Mouse (Mus musculus): Measurements from ENCODE around the gene Stap1.

The Stap1 gene

GRCm38 (mm10) chr5:86071538-86071937, at the start of gene Stap1:
Gene Stap1 (plus strand): TSS chr5:86071746.
- no peak for DNase-seq (ENCODE audit: low spot score)

GRCm38 (mm10) chr5:86029820-86030219, 41.7 kb upstream of the Stap1 start:
- no peak for DNase-seq (ENCODE audit: low spot score)

DNA sequence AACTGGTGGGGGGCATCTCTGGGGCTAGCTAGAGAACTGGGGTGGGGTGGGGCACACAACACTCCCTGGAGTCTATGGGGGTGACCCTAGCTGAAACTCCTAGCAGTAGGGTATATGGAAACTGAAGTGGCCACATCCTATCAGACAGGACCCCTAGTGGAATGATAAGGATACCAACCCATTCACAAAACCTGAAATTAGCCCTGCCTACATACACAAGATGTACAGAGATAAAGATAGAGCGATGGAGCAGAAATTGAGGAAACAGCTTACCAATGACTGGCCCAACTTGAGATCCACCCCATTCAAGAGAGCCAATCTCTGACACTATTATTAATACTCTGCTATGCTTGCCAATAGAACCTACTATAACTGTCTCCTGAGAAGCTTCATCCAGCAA, 8.0 kb upstream of the Stap1 start:
- no peak for DNase-seq (ENCODE audit: low spot score)

DNA sequence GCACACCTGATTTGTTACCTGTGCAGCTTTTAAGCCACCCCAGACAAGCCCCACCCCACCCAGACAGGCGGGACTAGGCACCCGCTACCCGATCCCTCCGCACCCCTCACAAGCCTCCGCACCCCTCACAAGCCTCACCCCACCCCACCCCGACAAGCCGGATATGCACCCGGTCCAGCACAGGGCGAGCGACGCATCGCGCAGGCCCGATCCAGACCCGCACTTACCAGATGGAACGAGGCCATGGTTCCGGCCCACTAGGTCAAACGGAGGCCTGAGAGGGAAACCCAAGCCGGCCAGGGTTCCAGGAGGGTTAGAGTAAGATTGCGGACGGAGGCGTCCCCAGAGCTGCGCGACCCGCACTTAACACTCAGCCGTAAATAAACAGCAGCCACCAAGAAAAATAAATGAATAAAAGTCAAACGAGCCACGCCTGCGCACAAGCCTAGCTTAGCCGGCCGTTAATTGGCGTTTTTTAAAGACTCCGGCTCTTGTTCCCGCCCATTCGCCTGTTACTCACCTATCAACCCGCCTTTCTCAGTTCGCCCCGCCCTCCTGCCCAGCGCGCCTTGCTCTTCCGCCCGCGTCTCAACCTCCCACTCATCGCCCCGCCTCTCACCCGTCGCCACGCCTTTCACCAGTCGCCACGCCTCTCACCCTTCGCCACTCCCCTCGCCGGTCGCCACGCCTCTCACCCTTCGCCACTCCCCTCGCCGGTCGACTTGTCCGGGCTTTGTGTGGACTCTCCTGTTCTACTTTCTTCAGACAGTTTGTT, 6.3 kb upstream of the Stap1 start, which contains the start of gene Cenpc1:
Cenpc1 (minus strand) TSS at position 483 of the 775 bp plus-strand sequence.
- peak; percentile 67 for DNase-seq (ENCODE audit: low spot score)

GRCm38 (mm10) chr5:86065876-86066550, 5.5 kb upstream of the Stap1 start:
- DNase-seq (ENCODE audit: low spot score) = no peak

DNA sequence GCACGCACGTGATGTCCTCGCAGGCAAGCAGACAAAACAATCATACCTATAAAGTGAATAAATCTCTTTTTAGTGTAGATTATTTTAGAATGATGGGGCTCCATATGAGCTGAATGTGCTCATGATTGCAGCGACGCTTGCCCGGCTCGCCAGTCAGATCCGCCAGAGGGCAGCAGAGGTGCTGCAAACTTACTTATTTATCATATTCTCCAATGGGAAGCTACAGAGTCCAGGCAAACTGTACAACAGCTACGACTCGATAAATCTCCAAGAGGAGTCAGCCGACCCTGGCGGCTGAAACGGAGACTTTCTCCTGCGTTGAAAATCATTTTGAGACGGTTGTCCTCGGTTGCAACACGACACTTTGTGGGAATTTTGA, 5.0 kb upstream of the Stap1 start:
- DNase-seq (ENCODE audit: low spot score) = peak; percentile 66

DNA sequence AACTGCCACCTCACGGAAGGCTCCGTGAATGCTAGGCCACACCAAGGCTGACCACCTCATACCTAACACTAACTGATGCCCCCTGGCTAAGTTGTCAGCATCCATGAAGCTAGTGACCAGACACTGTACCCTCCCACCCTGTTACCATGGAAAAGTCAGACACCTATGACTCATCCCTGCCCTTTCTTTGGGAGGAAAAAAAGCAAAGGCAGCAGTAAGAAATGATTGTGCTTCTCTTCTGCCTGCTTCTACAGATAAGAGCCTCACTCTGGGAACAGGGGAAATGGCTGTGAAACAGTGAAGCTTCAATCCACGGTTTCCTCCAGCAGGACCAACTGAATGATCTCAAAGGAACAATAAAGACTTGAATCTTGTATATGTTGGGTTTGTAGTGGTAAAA, 3.1 kb upstream of the Stap1 start:
- no peak for DNase-seq (ENCODE audit: low spot score)

DNA sequence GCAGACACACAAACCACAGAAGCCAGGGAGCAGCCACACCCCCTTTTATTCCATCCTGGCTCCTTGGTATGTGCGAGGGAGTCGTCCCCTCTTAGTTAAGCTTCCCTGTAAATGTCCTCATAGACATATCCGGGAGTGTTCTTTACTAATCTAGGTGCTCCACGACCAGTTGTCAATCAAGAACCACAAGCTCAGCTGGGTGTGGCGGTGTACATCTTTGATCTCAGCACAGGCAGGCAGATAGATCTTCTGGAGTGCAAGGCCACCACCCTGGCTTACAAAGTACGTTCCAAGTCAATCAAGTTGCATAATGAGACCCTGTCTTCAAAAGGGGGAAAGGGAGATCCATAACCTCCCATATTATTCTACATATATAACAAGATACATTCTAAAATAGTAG, 2.4 kb upstream of the Stap1 start:
- DNase-seq (ENCODE audit: low spot score) = no peak

DNA sequence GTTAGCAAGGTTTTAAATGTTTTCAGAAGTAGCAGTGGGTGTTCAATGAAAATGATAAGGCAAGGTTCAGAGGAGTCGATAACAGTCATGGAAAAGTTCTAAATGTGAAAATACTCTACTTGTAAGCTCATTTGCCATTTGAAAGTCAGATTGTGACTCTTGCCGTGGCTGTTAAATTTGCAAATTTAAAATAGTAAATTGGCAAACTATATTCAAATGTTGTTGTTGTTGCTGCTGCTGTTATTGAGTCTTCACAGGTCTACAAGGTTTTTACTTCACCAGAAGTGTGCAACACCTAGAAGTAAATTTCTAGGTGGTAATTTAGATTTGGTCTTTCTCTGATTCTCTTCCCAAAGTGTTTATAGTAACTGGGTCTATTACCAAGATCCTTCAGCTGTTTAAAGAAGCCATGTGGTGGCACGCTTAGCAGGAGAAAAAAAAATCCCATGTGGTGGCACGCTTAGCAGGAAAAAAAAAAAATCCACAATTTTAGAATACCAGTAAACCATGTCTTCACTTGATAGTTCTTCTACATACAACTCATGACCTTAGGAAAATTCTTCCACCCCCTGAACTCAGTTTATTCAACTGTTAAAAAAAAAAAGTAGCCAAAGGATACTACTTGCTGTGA, 1.3 kb downstream of the Stap1 start:
- no peak for DNase-seq (ENCODE audit: low spot score)

- no peak for DNase-seq (ENCODE audit: low spot score)
Observed at GRCm38 (mm10) chr5:86078720-86079334, 7.3 kb downstream of the Stap1 start.

GRCm38 (mm10) chr5:86083987-86084386, 12.4 kb downstream of the Stap1 start:
- no peak for DNase-seq (ENCODE audit: low spot score)

DNA sequence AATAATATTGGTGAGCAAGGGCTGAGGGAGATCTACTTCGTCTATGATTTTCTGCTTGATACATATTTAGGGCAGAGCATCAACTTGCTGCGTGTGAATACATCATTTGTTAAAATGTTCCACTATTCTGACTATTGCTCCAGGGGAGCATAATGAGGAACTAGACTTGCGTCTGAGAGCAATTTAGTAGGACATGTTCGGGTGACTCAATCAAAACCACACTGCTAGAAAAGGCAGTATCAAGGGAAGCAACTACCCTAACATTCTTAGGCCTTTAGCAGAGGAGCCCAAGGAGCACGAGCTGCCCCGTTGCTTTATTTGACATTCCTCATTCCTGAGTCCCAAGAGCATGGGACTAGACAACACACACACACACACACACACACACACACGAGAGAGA, 13.4 kb downstream of the Stap1 start:
- no peak for DNase-seq (ENCODE audit: low spot score)

- no peak for DNase-seq (ENCODE audit: low spot score)
Observed at GRCm38 (mm10) chr5:86086751-86087150, 15.2 kb downstream of the Stap1 start.

- DNase-seq (ENCODE audit: low spot score) = no peak
Observed at GRCm38 (mm10) chr5:86094754-86095153, 23.2 kb downstream of the Stap1 start.

DNA sequence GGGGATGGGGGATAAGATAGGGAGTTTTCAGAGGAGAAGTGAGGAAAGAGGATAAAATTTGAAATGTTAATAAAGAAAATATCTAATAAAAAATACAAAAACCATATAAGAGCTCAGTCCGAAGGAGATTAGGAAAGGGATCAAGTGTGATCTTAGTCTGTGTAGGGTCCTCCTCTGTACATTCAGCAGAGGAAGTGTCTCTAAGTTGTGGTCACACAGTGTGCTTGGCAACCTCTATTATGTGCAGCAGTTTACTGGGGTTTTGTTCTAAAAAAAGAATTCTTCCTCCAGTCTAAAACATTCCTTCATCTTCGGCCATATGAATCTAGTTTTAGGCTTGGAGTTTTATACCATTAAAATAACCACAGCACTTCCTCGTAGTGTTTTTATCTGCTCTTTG, 27.4 kb downstream of the Stap1 start:
- no peak for DNase-seq (ENCODE audit: low spot score)

DNA sequence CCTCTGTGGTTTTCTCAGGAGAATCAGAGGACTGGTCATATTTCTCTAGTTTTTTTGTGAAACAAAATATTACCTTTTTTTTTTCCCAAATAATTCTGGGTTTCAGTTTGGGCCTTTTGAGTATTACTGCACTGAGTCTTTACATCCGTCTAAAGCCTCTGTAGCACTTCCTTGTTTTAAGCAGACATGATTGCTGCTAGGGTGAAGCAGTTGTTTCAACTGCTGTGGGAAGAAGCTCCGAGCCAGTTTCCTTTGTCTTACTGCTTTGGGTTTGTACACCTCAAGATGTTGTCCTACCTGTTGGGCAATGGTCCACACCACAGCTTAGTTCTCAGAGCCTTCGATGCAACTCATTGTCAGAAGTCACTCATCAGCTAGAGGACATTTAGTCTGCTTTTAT, 29.1 kb downstream of the Stap1 start:
- no peak for DNase-seq (ENCODE audit: low spot score)

DNA sequence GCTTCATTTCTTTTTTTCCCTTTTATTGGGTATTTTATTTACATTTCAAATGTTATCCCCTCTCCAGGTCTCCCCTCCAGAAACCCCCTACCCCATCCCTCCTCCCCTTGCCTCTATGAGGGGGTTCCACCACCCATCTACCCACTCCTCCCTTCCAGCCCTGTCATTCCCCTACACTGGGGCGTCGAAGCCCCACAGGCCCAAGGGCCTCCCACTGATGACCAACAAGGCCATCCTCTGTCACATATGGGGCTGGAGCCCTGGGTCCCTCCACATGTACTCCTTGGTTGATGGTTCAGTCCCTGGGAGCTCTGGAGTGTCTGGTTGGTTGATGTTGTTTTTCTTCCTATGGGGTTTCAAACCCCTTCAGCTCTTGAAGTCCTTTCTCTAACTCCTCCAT, 30.6 kb downstream of the Stap1 start:
- no peak for DNase-seq (ENCODE audit: low spot score)

DNA sequence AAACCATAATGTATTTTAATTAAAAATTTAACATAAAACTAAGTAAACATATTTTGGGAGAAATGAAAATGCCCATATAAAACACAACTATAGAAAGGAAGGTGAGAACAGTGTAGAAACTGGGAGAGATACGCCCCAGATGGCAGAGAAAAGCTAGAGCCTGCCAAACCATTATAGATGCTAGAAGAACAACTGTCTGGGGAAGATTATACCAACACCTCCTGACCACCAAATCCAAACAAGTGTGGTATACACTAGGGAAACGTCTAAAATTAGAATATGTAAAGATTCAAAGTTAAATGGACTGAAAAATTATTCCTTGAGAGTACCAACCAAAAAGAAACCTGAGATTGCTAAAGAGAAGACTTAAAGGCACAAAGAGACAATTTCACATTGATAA, 35.1 kb downstream of the Stap1 start:
- no peak for DNase-seq (ENCODE audit: low spot score)

DNA sequence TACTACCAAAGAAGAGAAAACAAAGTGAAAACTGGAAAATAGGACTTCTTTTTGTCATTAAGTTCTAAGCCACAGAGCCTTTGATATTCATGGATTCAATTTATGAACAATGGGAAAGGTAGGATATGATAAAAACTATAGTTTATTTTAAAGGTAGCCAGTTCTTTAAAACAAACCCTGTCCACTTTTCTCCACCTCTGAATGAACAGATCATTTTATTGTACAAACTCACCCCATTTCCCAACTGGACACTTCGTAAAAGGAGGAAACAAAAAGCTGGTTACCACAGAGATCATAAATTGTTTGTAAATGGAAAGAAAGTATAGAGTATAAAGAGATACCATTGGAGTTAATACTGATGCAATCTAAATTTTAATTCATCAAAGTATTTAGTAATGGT, 39.5 kb downstream of the Stap1 start:
- no peak for DNase-seq (ENCODE audit: low spot score)

GRCm38 (mm10) chr5:86113037-86113436, 41.5 kb downstream of the Stap1 start:
- no peak for DNase-seq (ENCODE audit: low spot score)

GRCm38 (mm10) chr5:86113997-86114396, 42.5 kb downstream of the Stap1 start:
- DNase-seq (ENCODE audit: low spot score) = no peak

DNA sequence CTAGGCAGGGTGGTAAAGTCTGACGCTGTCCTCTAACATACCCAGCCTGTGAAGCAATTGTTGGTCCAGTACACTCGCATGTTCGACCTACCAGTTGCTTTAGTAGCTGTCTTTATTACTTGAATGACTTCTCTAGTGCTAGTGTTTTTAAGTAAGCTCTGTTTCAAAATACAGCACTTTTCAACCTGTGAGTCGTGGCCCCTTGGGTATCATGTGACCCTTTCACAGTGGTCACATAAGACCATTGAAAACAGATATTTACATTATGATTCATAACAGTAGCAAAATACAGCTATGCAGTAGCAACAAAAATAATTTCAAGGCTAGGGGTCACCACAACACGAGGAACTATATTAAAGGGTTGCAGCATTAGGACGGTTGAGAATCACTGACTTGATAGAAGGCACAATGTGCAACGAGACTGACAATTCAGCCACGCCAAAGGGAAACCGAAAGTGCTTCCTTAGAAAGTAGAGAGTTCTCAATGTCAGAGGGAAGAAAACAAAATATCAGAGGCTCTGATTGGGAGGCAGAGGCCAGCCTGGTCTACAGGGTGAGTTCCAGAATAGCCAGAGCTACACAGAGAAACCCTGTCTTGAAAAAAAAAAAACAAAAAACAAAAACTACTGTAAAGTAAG, 47.0 kb downstream of the Stap1 start:
- DNase-seq (ENCODE audit: low spot score) = no peak

Data from ovary, postnatal 10 days (tissue).